Mouse (Mus musculus): ENCODE measurements around the gene Col4a2.

Col4a2 gene

GRCm38 (mm10) chr8:11362278-11363214 is 49.9 kb downstream of the Col4a2 start:
- DNase-seq, result no peak

GRCm38 (mm10) chr8:11363340-11364126 is 50.9 kb downstream of the Col4a2 start:
- no peak for DNase-seq

- DNase-seq, result no peak
Observed at GRCm38 (mm10) chr8:11366251-11366650, 53.6 kb downstream of the Col4a2 start.

- no peak for DNase-seq
Observed at GRCm38 (mm10) chr8:11366741-11367140, 54.1 kb downstream of the Col4a2 start.

- no peak for DNase-seq
Observed at GRCm38 (mm10) chr8:11367670-11368069, 55.1 kb downstream of the Col4a2 start.

- DNase-seq, result no peak
Observed at GRCm38 (mm10) chr8:11369526-11370203, 57.1 kb downstream of the Col4a2 start.

GRCm38 (mm10) chr8:11371347-11371746 is 58.7 kb downstream of the Col4a2 start:
- DNase-seq, result no peak

GRCm38 (mm10) chr8:11372080-11372479 is 59.5 kb downstream of the Col4a2 start:
- DNase-seq, result no peak

GRCm38 (mm10) chr8:11373643-11374325 is 61.2 kb downstream of the Col4a2 start:
- no peak for DNase-seq

GRCm38 (mm10) chr8:11374326-11375076 is 61.9 kb downstream of the Col4a2 start:
- no peak for DNase-seq

- DNase-seq, result no peak
Observed at GRCm38 (mm10) chr8:11375749-11376438, 63.3 kb downstream of the Col4a2 start.

GRCm38 (mm10) chr8:11377391-11378210 is 65.0 kb downstream of the Col4a2 start:
- DNase-seq, result no peak

GRCm38 (mm10) chr8:11379590-11379989 is 67.0 kb downstream of the Col4a2 start:
- DNase-seq, result no peak

GRCm38 (mm10) chr8:11381544-11381943 is 68.9 kb downstream of the Col4a2 start:
- DNase-seq, result no peak

- DNase-seq, result peak; percentile 38 to 54
Observed at GRCm38 (mm10) chr8:11382059-11382810, 69.6 kb downstream of the Col4a2 start.

- no peak for DNase-seq
Observed at GRCm38 (mm10) chr8:11382933-11383332, 70.3 kb downstream of the Col4a2 start.

GRCm38 (mm10) chr8:11383379-11383778 is 70.8 kb downstream of the Col4a2 start:
- no peak for DNase-seq

GRCm38 (mm10) chr8:11384841-11385240 is 72.2 kb downstream of the Col4a2 start:
- no peak for DNase-seq

GRCm38 (mm10) chr8:11385272-11385905 is 72.8 kb downstream of the Col4a2 start:
- no peak for DNase-seq
